Mouse (Mus musculus) cerebellum, adult 11-12 months (tissue): ENCODE data around the gene Tnfrsf13b.
A peak's percentile ranks its signal among the peaks of the same experiment; 100 is the strongest.
"Not testable (repeated sequence)": the region's sequence is repeated elsewhere in the genome, so short reads cannot be mapped to it uniquely, and the experiment has no call there.

ENCODE experiments used
- DNase-seq: peaks from one replicate; pipeline ENCODE4 v3.0.0; 2022

Gene Tnfrsf13b

DNA sequence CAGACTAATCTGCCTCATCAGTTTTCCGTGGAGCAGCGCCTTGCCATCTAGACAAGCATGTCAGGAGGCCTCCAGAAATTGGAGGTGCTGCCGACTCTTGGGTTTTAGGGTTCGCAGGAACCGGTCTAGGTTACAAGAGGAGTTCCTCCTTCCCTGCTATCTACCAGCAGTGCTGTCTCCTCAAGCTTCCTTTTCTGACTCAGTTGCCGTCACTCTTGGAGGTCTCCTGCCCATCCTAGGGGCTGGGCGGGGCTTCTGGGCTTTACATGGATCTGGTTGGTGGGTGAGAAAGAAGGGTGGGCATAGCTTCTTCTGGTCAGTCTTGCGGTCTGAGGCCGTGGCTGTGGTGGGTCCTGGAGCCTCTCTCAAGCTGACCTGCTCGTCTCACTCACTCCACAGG is 2.8 kb downstream of the Tnfrsf13b start:
- no peak for DNase-seq

DNA sequence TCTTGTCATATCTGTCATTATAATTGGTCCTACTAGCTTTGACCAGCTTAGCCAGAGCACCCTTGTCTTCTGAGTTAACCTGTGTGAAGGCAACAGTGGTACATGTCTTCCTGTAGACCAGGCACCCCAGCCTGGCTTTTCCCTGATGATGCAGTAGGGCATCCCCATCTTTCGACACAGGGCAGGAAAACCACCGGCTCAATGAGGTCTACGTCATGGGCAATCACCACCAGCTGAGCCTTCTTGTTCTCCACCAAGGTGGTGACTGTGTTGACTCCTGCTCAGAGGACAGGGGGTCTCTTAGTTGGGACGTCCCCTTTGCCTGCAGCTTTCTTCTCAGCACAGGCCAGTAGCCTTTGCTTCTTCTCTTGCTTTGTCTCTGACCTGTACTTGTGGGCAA is 4.1 kb downstream of the Tnfrsf13b start:
- not testable (repeated sequence) for DNase-seq

DNA sequence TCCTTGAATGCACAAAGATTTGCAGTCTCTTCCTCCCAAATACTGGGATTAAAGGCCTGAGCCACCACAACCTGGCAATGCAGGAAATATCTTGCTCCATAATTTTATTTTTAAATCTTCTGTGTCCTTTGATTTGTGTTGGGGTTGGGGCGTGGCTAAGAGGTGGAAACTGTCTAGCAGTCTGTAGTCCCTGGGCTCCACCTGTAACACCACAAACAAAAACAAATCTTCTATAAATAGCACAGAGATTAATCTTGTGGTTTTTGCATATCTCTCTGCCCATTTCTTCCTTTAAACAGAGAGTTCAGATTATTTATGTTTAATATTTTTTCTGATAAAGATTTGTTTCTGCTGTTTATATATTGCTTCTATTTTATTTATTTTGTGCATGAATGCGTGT is 6.4 kb downstream of the Tnfrsf13b start:
- DNase-seq = no peak

DNA sequence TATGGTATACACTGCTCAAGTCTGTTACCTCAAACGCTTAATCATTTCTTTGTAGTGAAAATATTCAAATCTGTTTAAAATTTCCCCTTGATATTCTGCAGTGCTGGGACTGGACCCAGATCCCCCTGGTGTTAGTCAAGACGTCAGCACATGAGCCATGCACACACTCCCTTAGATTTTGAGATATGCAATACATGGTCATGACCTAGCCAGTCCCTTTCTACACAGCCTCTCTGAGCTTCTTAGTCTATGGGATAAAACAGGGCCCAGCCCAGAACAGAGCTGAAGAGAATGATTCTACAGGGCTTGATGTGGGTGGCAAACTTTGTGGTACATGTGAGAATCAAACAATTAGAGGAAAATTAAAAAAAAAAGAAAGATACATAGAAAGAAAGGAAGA is 15.1 kb downstream of the Tnfrsf13b start:
- DNase-seq = no peak

DNA sequence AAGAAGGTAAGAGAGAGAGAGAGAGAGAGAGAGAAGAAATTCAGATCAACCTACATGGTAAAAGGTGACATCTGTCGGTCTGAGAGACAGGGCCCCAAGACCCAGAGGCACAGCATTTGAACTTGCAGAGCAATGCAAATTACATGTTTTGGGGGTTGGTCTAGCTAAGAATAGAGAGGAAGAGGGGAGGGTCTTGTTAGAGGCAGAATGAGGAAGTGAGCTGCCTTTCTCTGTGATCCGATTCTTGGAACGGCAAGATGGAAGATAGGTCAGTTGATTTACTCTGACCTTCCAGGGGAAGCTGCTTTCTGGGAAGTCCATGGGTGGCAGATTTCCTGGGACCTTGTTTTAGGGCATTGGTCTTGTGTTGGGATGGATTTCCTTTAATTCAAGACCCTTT is 15.7 kb downstream of the Tnfrsf13b start:
- DNase-seq = no peak

DNA sequence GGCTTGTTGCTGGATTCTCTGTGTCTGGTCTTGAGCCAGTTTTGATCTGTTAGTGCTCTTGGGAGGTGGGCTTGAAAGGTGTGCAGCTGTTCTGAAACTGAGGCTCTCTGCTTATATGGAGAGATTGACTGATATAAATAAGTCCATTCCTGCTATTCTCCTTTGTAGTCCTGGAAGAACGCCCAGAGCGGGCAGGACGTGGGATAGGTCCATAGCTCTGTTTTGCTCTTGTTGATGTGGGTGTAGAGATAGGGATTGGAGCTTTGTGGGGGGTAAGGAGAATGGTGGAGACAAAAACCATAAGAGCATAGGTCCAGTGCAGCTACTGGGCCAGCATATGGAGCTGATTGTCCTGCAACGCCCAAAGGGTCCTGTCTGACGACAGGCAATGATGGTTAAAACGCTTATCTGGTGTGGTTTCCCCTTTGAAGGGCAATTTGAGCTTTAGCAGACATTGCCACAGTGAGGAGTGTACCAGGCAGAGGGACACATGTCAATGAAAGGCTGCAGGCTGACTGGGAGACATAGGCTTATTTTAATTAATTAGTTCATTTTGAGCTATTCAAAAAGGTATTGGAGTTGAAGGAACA is 16.5 kb downstream of the Tnfrsf13b start:
- no peak for DNase-seq

DNA sequence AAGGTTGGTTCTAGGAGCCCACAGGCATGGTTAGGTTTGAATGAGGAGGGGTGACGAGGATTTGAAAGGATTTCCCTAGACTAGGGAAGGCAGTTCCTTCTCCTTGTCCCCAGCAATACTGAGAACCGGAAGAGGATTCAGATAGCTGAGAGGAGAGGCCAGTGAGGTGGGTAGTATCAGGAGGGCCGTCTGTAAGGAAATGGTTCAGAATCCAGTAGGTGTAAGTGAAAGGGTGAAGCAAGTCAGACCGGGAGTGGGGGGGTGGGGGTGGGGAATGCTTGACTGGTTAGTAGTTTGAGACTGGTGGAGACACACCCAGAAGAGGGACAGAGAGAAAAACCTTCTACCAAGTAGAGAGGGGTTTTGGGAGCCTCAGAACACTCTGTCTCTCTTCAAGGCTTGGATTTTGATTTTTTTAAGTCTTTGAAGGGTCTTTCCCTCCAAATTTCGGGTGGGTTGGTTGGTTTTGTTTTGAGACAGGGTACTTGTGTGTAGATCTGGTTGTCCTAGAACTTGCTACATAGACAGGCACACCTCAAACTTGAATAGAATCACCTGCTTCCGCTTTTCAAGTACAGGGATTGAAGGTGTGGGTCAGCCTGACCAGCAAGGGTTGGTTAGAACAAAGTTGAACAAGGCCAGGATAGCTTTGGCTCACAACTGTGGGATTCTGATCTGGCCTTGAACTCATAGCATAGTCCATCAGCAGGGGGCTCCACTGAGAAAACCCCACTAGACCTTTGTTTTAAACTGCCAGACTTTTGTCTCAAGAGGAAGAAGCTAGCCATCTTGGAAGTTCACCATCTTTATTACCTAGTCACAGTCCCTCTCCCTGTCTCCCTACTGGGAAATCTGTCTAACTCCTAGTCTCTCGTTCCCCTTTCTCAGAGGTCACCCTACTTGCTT is 17.3 kb downstream of the Tnfrsf13b start:
- DNase-seq = no peak

DNA sequence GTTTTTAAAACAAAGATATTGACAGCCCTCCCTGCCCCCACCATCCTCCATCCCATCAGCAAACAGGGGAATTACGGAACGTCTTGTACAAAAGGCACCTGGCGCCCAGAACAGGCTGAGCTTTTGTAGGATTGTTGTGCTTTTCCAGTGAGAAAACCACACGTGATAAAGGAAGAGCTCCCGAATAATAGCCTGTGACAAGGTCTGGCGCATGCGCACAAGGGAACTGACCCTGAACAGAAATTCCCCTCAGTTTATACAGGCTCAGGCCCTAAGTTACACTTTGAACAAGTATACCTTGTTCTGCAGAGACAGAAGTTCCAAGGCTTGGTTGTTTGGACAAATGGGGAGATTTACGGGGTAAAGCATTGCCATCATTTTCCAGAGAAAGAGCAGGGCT is 19.0 kb downstream of the Tnfrsf13b start:
- DNase-seq = no peak

DNA sequence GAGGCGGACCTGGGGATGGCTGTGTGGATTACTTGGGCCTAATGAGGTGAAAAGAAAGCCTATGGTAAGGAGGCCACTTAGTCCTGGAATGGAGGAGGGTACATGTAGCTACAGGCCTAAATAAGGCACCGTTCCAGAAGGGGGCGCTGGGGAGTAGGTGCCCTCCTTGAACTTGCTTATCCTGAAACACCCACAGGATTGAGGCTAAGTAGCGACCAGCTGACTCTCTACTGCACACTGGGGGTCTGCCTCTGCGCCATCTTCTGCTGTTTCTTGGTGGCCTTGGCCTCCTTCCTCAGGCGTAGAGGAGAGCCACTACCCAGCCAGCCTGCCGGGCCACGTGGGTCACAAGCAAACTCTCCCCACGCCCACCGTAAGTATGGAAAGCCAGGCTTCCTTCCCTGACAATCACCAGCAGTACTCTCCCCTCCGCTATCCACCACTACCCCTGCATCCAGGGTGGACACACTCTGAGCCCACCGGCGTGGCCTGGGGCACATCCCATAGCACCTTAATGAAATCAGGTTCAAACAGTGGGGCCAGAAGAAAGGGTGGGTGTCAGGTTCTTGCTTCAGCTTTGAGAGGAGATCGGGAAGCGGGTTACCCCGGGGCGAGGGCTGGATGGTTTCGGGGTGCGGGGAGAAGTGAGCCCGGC is 20.2 kb downstream of the Tnfrsf13b start:
- no peak for DNase-seq

DNA sequence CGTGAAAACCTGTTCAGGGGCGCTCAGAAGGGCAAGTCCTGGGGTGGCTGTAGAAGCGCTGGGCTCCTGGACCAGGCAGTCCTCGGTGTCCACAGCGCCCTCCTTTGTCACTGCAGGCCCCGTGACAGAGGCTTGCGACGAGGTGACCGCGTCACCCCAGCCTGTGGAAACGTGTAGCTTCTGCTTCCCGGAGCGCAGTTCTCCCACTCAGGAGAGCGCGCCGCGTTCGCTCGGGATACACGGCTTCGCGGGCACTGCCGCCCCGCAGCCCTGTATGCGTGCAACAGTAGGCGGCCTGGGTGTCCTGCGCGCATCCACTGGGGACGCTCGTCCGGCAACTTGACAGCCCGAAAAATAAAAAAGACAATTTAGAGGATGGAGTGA is 20.7 kb downstream of the Tnfrsf13b start:
- DNase-seq = peak; percentile 55

DNA sequence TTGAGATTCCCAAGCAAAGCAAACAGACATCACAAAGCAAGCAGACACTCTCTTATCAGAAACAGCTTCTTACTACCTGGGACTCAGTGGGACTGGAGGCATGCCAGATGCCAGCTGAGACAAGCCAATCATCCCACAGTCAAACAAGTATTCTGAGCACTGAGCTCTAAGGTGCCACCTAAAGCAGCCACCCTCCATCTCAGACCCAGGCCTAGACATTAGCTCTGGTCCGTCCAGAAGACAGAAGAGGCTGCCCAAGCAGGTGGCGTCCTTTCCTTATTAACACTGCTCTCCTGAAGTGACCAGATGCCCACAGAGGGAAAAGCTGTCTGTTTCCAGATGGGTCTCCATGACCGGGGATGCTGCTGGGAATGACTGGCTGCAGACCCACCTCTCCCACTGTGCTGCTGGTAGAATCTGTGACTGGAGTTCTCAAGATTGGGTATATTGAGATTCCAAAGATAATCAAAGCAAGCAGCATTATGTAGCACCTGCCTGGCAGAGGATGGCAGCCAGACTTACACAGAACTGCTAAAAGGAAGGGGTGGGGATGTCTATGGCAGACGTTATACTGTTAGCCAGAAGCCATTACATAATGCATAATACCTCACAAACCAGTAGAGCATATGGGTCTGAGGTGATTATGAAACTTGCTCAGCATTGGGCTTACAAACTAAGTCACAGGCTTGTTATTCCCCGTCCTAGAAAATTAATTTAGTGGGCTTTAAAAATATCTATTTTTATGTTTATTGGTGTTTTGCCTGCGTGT is 23.9 kb downstream of the Tnfrsf13b start:
- no peak for DNase-seq

DNA sequence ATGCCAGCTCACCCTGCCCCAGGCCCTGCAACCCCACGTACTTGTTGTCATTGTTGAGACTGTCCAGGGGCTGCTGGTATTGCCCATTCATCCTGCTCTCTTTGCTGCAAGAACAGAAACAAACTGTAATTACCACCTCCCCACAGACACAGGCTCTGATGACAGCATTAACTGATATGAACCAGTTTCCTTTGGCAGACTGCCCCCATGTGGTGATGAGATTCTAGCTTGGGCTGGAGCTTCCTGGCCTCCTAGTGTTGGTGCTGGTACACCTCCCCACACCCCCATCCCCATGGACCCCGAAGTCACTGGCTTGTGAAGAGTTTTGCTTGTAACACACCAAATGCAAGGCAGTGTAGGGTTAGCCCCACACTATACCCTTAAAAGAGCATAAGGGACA is 29.2 kb downstream of the Tnfrsf13b start:
- DNase-seq = no peak

DNA sequence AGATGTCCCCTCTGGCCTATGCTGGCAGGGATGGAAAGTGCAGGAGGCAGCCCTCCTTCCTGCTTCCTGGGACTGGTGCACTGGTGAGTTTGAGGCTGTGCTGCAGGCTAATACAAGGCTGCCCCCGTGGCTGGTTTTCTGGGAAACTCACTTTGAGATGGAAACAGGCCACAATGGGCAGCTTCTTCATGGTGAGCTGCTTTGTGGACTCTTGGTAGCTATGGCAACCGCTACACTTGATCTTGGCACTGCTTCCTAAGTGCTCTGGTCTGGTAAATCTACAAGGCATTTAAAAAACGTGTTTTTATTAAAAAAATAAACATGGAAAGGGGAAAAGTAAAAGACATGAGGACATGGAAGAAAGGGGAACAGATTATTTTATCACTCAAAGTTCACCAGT is 31.6 kb downstream of the Tnfrsf13b start:
- no peak for DNase-seq

DNA sequence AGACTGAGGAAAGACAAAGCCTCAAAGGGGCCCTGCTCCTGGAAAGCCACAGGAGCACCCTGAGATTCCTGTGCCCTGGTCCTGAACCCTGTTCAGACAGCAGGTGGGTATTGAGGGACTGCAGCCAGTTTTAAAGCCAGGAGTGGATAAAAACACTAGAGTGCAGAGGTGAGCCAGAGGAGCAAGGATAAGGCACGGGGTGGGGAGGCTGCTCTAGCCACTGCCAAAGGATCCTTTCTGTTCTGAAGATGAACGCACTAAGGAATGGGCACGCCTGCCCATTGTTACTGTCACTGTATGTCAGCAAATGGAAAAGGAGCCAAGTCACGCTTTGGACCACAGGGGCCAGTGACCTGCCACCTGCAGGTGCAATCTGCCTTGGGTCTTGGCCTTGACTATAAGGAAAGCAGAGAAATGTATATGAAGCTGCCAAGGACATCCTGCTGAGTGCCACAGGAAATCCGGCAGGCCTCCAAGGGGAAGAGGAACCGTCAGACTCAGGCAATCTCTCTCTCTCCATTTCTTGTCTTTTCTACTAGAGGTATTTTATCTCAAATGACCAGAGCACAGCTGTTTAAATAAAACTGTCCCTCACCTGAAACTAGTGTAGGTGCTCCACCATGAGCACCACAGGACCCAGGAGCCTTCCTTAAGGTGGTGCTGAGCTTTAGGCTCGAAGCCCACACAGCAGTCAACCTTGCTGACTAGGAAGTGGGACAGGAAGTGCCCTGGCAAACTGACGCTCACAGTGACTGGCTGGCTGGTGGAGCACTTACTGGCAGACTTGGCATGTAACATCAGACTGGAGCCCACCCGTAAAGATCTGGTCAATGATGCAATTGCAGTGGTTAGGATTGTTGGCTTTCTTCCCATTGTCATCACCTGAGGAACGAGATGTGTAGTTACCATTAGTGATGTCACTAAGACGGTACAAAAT is 33.5 kb downstream of the Tnfrsf13b start:
- DNase-seq = peak; percentile 84

DNA sequence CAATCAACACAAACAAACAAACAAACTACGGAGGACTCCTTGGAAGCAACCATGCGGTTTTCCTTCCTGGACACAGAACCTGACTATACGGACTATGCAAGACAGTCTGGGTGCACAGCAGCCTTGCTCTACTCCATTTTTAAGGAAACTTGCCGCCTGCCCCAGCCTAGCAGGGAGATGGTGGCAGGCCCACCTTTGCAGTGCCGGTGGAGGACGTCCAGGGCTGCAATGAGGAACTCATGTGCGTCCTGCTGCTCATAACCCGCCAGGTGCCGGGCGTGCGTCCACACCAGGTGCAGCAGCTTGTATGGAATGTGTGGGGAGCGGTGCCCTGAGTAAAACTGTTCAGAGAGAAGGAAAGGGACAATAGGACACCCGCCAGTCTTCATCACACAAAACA is 34.6 kb downstream of the Tnfrsf13b start:
- DNase-seq = no peak

DNA sequence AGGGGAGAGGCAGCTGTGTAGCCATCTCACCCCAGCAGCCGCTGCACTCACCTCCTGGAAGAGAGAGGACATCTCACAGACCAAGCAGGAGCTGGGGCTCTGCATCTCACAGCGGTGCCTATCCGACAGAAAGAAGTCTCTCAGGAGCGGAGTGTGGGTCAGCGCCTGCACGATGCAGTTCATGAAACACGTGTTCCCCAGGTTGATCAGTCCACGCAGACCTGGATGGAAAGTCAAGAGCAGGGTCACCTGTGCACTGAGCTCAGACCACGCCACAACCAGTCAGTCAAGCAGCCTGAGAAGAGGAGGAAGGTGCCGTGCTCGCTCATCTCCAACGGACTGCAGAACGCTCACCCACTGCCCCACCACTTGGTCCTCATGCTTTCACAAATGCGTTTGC is 36.2 kb downstream of the Tnfrsf13b start:
- no peak for DNase-seq

DNA sequence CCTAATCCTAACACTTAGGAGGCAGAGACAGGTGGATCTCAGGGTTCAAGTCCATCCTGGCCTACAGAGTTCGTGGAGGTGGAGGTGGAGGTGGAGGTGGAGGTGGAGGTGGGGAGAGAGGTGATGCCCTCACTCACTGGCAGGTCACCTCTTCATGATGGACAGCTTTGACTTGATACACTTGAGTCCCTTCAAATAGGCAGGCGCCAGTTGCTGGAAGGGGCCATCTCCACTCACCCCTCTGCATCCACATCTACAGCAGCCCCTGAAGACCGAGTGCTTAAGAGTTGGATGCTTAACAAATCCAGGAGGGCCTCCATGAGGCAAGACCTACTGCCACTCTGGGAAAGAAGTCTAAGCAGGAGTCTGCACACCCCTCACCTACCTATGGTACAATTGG is 36.8 kb downstream of the Tnfrsf13b start:
- no peak for DNase-seq

DNA sequence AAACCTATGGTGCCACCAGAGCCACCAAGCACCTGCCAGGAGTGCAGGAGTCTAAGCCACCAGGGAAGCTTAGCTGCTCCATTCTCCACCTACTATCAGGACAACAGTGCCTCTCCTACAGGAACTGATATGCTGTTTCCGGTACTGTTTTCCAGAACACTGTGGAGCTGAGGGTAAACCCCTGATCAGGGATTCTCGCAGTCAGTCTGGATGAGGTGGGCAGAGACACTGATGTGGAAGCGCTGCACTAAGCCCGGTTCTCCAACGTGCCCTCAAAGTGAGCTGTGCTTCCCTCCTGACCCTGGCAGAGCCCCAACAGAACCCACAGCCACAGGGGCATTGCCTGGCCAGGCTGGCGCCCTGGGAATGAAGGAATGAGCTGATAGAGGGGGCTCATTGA is 37.8 kb downstream of the Tnfrsf13b start:
- DNase-seq = no peak

DNA sequence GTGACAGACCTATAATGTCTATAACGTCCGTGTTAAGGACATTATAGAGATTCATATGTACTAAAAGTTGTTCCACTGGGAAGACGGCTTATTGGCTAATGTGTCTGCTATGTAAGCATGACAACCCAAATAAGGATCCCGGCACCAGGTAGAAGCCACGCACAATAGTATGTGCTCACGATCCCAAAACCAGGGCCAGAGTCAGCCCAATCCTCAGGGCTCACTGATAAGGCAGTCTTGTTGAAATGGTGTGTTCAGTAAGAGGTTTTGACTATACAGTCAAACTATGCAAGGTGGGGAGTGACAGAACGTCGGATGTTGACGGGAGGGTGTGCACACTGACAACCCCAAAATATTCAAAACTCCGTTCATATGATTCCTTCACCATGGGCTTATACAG is 38.3 kb downstream of the Tnfrsf13b start:
- DNase-seq = no peak

DNA sequence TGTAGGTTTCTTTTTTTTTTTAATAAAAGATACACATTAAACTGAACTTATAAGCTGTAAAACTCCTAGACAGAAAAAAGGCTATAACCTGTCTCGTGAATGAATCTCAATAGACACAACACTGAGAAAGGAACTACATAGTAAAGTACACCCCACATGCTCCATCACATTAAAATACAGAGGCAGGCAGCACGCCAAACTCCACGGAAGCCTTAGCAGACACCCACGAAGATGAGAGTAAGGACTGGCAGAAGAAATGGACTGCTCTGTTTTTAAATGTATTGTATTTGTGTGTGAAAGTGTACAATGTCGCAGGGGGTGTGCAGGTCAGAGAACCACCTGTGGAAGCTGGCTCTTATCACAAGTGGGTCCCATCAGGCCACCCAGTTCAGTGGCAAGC is 43.6 kb downstream of the Tnfrsf13b start:
- DNase-seq = no peak

DNA sequence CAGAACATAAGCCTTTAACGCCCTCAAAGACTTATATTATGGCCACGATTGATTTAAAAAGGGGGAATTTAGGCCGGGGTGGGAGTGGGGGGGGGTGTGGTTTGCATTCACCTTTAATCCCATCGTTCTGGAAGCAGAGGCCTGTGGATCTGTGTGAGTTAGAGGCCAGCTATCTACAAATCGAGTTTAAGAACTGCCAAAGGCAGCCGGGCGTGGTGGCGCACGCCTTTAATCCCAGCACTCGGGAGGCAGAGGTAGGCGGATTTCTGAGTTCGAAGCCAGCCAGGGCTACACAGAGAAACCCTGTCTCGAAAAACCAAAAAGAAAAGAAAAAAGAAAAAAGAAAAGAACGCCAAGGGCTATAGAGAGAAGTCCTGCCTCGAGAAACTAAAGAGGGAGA is 46.9 kb downstream of the Tnfrsf13b start:
- not testable (repeated sequence) for DNase-seq

DNA sequence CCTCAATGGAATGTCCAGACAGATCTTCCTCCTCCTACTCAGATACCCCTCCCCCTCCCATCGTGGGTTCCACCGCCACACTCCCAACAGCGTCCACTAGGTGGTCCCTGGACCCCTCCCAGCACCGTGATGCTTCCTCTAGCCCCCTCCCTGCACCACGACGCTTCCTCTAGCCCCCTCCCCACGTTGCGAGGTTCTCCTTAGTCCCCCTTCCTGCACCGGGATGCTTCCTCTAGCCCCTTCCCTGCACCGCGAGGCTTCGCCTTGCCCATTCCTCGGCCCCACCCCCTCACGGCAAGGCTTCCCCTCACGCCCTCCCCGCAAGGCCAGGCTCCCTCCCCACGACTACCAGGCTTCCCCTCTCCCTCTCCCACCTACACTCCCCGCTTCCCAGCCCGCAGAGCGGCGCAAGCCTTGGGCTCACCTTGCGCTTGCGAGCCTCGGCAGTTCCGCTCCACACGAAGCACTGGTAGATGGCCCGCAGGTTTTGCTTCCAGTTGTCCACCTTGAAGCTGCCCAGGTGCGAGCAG is 47.8 kb downstream of the Tnfrsf13b start:
- no peak for DNase-seq
